Mouse (Mus musculus): ENCODE results near the gene Jmjd6.

GRCm38 (mm10) chr11:116851576-116852290 lies 8.5 kb upstream of the Jmjd6 start:
- TF ChIP-seq CTCF (IDR thresholded peaks at IDR 0.05; ENCODE audit: low read depth) (no peak), EP300 (IDR thresholded peaks at IDR 0.05; ENCODE audit: low read depth) (no peak)
